Mouse (Mus musculus) lung, embryonic 15.5 days (tissue): ENCODE results near the gene Ngfr. TPM values are rescaled to one million over a fixed set of nuclear protein-coding genes. Genes with fewer than 3 reads are reported as not detected.
"Not testable (repeated sequence)": the region's sequence is repeated elsewhere in the genome, so short reads cannot be mapped to it uniquely, and the experiment has no call there.

Source experiments
- ATAC-seq: fragments of 200-750 bp; cut with Nextera tagmentation; 2 replicates; pipeline ENCODE4 v1.8.0; 2017; ENCODE audit warnings: moderate number of reproducible peaks, borderline replicate concordance; ENCODE audit not compliant: low FRiP score, low TSS enrichment; ENCODE audit errors: extremely low read depth
- H3K27ac ChIP-seq: fragments of 300-500 bp; sonication (generic); 2 replicates; pipeline ENCODE4 v1.5.1; 2015; ENCODE audit warnings: moderate library complexity, mild to moderate bottlenecking, inconsistent platforms
- H3K27me3 ChIP-seq: fragments of 300-500 bp; sonication (generic); 2 replicates; pipeline ENCODE4 v1.6.1; 2015; ENCODE audit warnings: inconsistent platforms
- H3K36me3 ChIP-seq: fragments of 300-500 bp; sonication (generic); 2 replicates; pipeline ENCODE4 v1.6.1; 2015; ENCODE audit warnings: inconsistent platforms
- H3K4me1 ChIP-seq: fragments of 300-500 bp; sonication (generic); 2 replicates; pipeline ENCODE4 v1.6.1; 2015; ENCODE audit warnings: inconsistent platforms
- H3K4me2 ChIP-seq: fragments of 300-500 bp; sonication (generic); 2 replicates; pipeline ENCODE4 v1.6.1; 2015; ENCODE audit warnings: inconsistent platforms, mild to moderate bottlenecking, moderate library complexity
- H3K4me3 ChIP-seq: fragments of 300-500 bp; sonication (generic); 2 replicates; pipeline ENCODE4 v1.5.1; 2015; ENCODE audit warnings: mild to moderate bottlenecking, inconsistent platforms
- H3K9ac ChIP-seq: fragments of 300-500 bp; sonication (generic); 2 replicates; pipeline ENCODE4 v1.6.1; 2015; ENCODE audit warnings: inconsistent platforms
- H3K9me3 ChIP-seq: fragments of 300-500 bp; sonication (generic); 2 replicates; pipeline ENCODE4 v1.6.1; 2016; ENCODE audit warnings: inconsistent platforms
- WGBS: fragments of 180-500 bp; shearing (Covaris S2); methylation state at CpG from one replicate; pipeline ENCODE4 v1.1.7; 2015; 5-methylcytosine and 5-hydroxymethylcytosine counted together
- polyA plus RNA-seq: library from polyadenylated mRNA; unstranded; fragments of >200 nt; fragmentation: Nextera tagmentation; extraction: Ambion mirVana; gene quantifications from 2 replicates; pipeline ENCODE4 v1.2.1, GENCODE M21; 2015

Gene Ngfr
- polyA plus RNA-seq, 1 experiment from 2014 or later = 5.1 TPM

DNA sequence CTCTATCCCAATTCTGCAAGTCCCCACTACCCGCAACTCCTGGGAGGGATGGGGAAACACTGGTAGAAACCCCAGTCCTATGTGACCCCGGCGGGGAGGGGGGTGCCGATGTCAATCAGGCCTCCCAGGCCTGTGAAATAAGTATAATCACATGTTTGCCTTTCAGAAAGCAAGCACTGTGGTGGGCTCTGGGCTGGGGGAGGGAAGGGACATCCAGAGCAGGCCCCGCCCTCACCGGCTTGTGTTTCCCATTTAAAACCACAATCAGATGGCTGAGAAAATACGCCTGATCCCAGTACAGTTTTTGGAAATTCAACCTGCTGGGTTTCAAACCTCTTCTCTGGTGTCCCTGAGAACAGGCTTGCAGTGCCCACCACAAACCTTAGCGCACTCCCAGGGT is 27.2 kb upstream of the Ngfr start:
- 82% methylated on average over 8 of the region's 8 CpGs for WGBS

DNA sequence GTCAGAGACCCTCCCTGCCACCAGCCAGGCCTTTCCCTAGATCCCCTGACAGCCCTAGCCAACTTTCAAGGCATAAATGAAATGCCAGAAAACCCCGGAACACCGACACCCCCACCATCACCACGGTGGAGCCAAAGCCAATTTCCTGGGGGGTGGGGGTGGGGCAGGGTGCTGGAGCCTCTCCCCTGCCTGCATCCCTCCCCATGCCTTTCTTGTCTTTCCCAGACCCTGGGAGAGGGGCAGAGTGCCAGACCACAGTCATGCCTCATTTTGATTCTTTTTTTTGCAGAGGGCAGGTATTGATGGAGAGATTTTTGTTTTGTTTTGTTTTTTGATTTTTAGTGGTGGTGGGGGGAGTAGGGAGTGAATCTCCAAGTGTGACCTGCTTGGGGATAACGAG is 23.7 kb upstream of the Ngfr start:
- Histone ChIP-seq H3K4me2 (no peak overlapping the region), H3K27me3 (peaks cover 12% of the 10 kb centered on the region; the same call in 1 of the 2 replicates), H3K9ac (no peak overlapping the region), H3K4me1 (peaks cover 22% of the 10 kb centered on the region), H3K36me3 (no peaks in the 10 kb centered on the region), H3K9me3 (no peaks in the 10 kb centered on the region), H3K4me3 (no peak overlapping the region), H3K27ac (0 out of 2 replicates have a peak overlapping the region, but pooled peaks have one; percentile 38)
- no peak for ATAC-seq
- WGBS = 31% methylated on average over 4 of the region's 4 CpGs

More for the DNA sequence above, 27.2 kb upstream of the Ngfr start:
- Histone ChIP-seq H3K9me3 (no peaks in the 10 kb centered on the region), H3K36me3 (no peaks in the 10 kb centered on the region), H3K27me3 (peaks cover 12% of the 10 kb centered on the region; the same call in 1 of the 2 replicates), H3K9ac (no peak overlapping the region), H3K4me2 (no peak overlapping the region), H3K4me3 (no peak overlapping the region), H3K4me1 (peaks cover 31% of the 10 kb centered on the region), H3K27ac (no peak overlapping the region)
- no peak for ATAC-seq

DNA sequence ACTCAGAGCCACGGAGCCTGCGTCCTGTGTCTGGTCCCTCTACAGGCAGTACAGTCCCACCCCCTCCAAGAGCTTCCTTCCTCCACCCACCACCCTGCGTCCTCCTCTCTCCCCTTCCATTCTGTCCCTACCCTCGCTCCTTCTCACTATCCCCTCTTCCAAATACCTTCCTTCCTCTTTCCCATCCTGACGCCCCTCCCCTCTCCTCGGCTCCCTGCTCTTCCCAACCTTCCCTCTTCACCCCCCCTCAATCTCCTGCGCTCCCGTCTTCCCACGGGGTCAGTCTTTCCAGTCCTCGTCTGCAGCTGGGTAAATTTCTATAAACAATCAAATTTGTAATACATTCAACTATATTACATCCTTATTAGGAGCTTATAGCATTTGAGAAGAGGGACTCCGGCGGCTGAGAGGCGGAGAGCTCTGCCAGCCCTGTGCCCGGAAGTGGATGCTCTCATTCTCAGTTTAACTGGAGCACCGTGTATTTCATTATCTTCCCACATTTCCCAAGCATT is 22.9 kb upstream of the Ngfr start:
- H3K27me3 ChIP-seq = peaks cover 12% of the 10 kb centered on the region; the same call in 1 of the 2 replicates
- peaks cover 22% of the 10 kb centered on the region for H3K4me1 ChIP-seq
- ATAC-seq = peak; percentile 64; the same call in 1 of the 2 replicates
- H3K4me3 ChIP-seq = peak overlapping the region; percentile 24
- no peaks in the 10 kb centered on the region for H3K36me3 ChIP-seq
- no peak overlapping the region for H3K9ac ChIP-seq
- H3K9me3 ChIP-seq = no peaks in the 10 kb centered on the region
- H3K27ac ChIP-seq = peak overlapping the region; percentile 42; the same call in 1 of the 2 replicates
- WGBS = 12% methylated on average over 15 of the region's 15 CpGs
- H3K4me2 ChIP-seq = peak overlapping the region; percentile 57

DNA sequence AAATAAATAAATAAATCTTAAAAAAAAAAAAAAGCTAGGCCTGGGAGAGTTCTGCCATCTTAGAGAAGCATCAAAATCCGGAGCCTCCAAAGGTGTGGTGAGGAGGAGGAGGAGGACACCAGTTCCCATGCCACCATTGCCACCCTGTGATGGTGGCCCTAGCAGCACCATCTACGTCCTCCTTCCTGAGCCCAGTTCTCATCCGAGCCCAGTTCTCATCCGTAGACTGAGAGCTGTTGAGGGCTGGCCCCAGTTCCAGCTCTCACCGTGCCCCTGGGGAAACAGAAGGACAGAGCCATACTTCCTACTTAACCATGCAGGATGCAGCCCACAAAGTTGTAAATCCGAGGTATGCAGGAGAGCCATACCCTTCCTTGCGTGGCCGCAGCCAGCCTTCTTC is 22.4 kb upstream of the Ngfr start:
- peaks cover 12% of the 10 kb centered on the region; the same call in 1 of the 2 replicates for H3K27me3 ChIP-seq
- WGBS = 34% methylated on average over 8 of the region's 8 CpGs
- no peaks in the 10 kb centered on the region for H3K9me3 ChIP-seq
- H3K4me2 ChIP-seq = peak overlapping the region; percentile 57
- H3K9ac ChIP-seq = no peak overlapping the region
- ATAC-seq = peak; percentile 51; the same call in 1 of the 2 replicates
- H3K27ac ChIP-seq = peak overlapping the region; percentile 42; the same call in 1 of the 2 replicates
- peaks cover 22% of the 10 kb centered on the region for H3K4me1 ChIP-seq
- peak overlapping the region; percentile 24 for H3K4me3 ChIP-seq
- H3K36me3 ChIP-seq = no peaks in the 10 kb centered on the region

DNA sequence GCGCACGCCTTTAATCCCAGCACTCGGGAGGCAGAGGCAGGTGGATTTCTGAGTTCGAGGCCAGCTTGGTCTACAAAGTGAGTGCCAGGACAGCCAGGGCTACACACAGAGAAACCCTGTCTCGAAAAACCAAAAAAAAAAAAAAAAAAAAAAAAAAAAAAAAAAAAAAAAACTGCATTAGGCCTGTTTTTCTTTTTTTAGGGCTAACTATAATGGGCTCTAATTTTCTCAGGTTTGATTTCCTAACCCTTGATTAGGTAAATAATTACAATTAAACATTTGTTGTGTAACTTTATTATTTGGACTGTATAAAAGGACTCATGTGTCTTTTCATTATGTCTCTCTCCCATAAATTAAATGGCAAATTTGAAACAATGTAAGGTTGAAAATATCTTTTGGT is 19.8 kb upstream of the Ngfr start:
- ATAC-seq, H3K4me2 ChIP-seq, H3K36me3 ChIP-seq, H3K9me3 ChIP-seq, H3K27me3 ChIP-seq, H3K27ac ChIP-seq, H3K4me3 ChIP-seq, H3K9ac ChIP-seq: not testable (repeated sequence)
- WGBS = 97% methylated on average over 3 of the region's 5 CpGs
- peaks cover 22% of the 10 kb centered on the region for H3K4me1 ChIP-seq

DNA sequence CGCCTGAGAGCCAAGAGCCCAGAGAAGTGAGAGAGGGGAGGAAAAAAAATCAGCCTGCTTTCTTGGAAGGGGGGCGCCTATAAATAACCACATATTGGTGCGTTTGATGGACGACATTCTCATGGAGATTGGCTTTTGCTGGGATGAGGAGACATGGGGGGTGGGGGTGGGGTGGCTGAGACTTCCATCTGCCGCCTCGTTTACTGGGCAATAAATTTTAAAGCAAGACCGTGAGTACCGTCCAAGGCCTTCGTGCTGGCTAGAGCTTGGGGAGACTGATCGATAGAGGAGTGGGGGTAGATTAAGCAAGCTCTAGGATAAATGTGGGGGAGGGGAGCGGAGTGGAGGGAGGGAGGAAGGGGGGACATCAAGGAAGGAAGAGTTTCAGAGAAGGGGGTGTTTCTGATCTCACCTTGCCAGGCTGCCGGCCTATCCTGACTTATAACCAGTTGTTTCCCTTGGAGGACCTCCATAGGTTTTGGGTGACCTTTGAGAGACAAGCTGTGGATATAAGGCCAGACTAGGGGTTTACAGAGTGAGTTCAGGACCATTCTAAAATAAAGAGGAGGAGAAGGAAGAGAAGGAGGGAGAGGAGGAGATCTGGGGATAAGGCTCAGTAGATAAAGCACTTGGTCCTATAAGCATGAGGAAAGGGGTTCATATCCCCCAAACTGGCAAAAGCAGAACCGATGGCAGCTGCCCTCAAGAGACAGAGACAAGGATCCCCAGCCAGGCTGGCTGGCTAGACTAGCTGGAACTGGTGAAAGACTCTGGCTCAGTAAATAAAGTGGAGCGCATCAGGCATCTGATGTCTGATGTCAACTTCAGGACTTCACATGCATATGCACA is 10.9 kb upstream of the Ngfr start:
- no peak for ATAC-seq
- Histone ChIP-seq H3K4me1 (peaks cover 24% of the 10 kb centered on the region; the same call in 1 of the 2 replicates), H3K4me2 (no peak overlapping the region), H3K27ac (no peak overlapping the region), H3K27me3 (peaks cover 61% of the 10 kb centered on the region), H3K36me3 (no peaks in the 10 kb centered on the region), H3K4me3 (no peak overlapping the region), H3K9me3 (no peaks in the 10 kb centered on the region), H3K9ac (no peak overlapping the region)
- 35% methylated on average over 14 of the region's 14 CpGs for WGBS

DNA sequence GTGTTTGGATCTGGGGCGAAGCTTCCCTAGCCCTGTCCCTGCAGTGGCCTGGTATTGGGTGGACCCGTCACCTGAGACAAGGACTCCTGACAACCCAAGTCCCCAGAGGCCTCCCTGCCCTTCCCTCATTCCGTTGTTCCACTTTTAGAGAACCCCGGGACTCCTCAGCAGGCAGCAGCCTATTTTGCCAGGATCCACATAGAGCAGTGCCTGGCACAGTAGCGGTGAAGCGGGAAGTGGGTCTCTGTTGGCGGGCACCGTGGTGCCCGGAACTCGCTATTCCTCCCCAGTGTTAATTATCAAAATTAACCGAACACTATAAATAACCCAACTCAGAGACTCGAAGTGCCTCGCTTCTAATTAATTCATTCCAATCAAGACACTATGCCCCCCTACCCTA is 10.2 kb upstream of the Ngfr start:
- peaks cover 24% of the 10 kb centered on the region; the same call in 1 of the 2 replicates for H3K4me1 ChIP-seq
- no peak for ATAC-seq
- H3K4me3 ChIP-seq = no peak overlapping the region
- WGBS = 51% methylated on average over 13 of the region's 13 CpGs
- no peaks in the 10 kb centered on the region for H3K36me3 ChIP-seq
- no peak overlapping the region for H3K4me2 ChIP-seq
- H3K9ac ChIP-seq = no peak overlapping the region
- no peaks in the 10 kb centered on the region for H3K9me3 ChIP-seq
- peaks cover 61% of the 10 kb centered on the region for H3K27me3 ChIP-seq
- no peak overlapping the region for H3K27ac ChIP-seq

DNA sequence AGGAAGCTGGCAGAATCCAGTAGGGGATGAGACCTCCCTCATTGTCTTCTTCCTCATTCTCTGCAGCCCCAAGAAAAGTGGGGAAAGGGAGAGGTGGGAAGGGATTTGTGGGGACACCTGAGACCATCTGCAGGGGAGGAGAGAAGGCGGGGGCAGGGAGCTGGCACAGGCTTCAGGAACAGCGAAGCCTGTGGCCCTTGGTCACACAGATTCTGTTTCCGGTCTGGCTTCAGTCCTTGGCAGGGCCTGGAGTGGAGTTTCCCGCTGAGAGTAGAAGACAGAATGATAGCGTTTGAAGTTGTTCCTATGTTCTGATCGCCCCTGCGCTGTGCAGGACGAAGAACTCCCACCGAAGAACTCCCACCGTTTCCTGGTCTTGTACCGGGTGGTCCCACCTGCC is 9.2 kb upstream of the Ngfr start:
- H3K27ac ChIP-seq = no peak overlapping the region
- no peaks in the 10 kb centered on the region for H3K9me3 ChIP-seq
- no peak overlapping the region for H3K4me3 ChIP-seq
- no peak for ATAC-seq
- no peaks in the 10 kb centered on the region for H3K36me3 ChIP-seq
- H3K9ac ChIP-seq = no peak overlapping the region
- peaks cover 24% of the 10 kb centered on the region; the same call in 1 of the 2 replicates for H3K4me1 ChIP-seq
- H3K27me3 ChIP-seq = peaks cover 61% of the 10 kb centered on the region
- WGBS = 43% methylated on average over 11 of the region's 11 CpGs
- no peak overlapping the region for H3K4me2 ChIP-seq

DNA sequence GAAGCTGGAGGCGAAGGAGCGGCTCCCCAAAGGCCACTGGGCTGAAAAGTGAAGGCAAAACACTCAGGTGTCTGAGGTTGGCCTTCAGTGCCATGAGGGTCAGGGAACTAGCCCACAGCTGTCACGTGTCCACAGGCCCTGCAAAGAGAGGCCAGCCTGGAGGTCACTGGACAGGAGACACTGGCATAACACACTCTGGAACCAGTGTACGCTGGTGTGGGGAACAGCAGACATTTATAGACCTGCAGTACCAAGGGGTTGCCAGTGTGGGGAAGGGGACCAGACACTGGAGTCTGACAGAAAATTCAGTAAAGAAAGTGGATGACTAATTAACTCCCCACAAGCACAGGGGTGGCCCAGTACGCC is 8.6 kb upstream of the Ngfr start:
- H3K9me3 ChIP-seq = no peaks in the 10 kb centered on the region
- no peak overlapping the region for H3K27ac ChIP-seq
- peaks cover 24% of the 10 kb centered on the region; the same call in 1 of the 2 replicates for H3K4me1 ChIP-seq
- H3K9ac ChIP-seq = no peak overlapping the region
- H3K27me3 ChIP-seq = peaks cover 61% of the 10 kb centered on the region
- WGBS = 58% methylated on average over 5 of the region's 5 CpGs
- no peak overlapping the region for H3K4me3 ChIP-seq
- H3K4me2 ChIP-seq = no peak overlapping the region
- no peaks in the 10 kb centered on the region for H3K36me3 ChIP-seq
- ATAC-seq = no peak

DNA sequence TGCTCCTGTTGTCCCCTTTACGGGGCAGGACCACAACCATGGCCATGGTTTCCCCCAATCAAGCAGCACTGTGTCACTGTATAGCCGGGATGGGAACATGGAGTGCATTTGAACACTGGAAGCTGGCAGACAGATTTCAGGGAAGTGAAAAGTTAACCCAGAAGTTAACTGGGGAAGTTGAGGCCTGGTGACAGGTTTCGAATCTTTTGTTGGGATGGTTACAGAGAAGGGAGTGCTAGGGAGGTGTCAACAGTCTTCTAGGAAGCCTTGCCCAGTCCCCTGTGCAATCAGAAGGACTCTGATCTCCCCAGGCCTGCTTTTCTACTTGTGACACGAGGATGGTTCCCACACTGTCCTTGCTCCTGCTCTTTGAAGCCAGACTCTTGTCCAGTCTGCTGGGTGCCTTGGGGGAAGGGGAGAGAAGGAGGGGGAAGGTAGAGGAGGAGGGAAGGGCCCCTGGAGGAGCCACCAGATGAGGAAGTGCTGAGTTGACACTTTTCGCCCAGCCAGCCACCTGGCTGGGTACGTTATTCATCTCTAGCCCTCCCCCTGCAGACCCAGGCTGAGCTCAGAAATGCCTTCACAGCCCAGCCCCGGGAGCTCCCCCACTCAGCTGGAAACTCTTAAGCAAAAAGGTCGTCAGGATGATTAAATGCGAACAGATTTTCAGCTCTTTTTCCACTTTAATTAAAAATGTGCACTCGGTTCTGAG is 8.1 kb upstream of the Ngfr start:
- no peak overlapping the region for H3K27ac ChIP-seq
- no peak for ATAC-seq
- no peaks in the 10 kb centered on the region for H3K9me3 ChIP-seq
- WGBS = 26% methylated on average over 10 of the region's 10 CpGs
- H3K27me3 ChIP-seq = peaks cover 58% of the 10 kb centered on the region
- no peak overlapping the region for H3K9ac ChIP-seq
- H3K36me3 ChIP-seq = no peaks in the 10 kb centered on the region
- peaks cover 24% of the 10 kb centered on the region; the same call in 1 of the 2 replicates for H3K4me1 ChIP-seq
- H3K4me3 ChIP-seq = no peak overlapping the region
- no peak overlapping the region for H3K4me2 ChIP-seq

DNA sequence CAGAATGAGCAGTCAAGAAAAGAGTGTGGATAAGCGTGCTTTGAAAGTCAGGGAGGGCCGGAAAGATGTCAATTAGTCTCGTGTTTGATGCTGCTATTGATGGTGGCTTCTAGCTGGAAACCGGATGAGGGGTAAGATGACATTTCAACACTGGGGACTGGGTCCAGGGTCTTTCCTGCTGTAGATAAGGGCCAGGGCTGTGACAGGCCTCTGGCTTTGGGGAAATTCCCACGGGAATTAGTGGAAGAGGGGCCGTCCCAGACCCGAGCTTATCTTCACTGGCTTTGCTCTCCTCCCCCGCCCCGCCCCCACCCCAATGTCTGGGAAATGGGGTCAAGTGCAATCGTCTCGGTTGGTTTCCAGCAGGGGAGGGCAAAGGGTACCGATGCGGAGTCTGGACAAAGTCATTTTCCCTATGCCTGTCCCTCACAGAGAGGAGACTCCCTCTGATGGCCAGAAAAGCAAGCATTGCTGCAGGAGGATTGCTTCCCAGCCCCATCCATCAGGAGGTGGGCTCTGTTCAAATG is 7.2 kb upstream of the Ngfr start:
- H3K27ac ChIP-seq = no peak overlapping the region
- H3K4me3 ChIP-seq = no peak overlapping the region
- H3K4me2 ChIP-seq = no peak overlapping the region
- H3K9ac ChIP-seq = no peak overlapping the region
- peaks cover 24% of the 10 kb centered on the region; the same call in 1 of the 2 replicates for H3K4me1 ChIP-seq
- H3K27me3 ChIP-seq = peaks cover 57% of the 10 kb centered on the region
- H3K36me3 ChIP-seq = no peaks in the 10 kb centered on the region
- H3K9me3 ChIP-seq = no peaks in the 10 kb centered on the region
- no peak for ATAC-seq
- WGBS = 12% methylated on average over 13 of the region's 13 CpGs
